Mouse (Mus musculus): ENCODE measurements around the gene Dhx58. TPM values are rescaled to one million over a fixed set of nuclear protein-coding genes. Genes with fewer than 3 reads are reported as not detected.
A peak's percentile ranks its signal among the peaks of the same experiment; 100 is the strongest.

The Dhx58 gene
- polyA plus RNA-seq, 1 experiment from 2014 or later: 3.4 TPM

DNA sequence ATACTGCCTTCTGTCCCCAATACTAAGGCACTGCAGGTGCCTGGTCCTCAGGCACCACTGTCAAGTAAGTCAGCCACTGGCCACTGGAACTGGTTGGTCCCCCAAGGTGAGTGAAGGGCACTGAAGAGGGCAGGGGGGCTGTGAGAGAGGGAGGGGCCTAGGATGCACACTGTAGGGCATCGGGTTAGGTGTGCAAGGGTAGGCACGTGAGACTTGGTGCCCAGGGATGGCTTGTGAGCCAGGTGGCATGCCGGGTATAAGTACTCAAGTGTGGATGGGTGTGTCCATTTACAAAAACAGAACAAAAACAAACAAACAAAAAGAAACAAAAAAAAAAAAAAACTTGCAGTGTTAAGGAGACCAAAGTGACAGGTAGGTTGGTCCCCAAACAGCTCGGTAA is 15.6 kb downstream of the Dhx58 start:
- no peaks in the 10 kb centered on the region for H3K27me3 ChIP-seq (ENCODE audit: control insufficient read depth, insufficient read depth, low read length)
- no peaks in the 10 kb centered on the region for H3K9me3 ChIP-seq (ENCODE audit: control insufficient read depth, low read depth, low read length)
- H3K4me1 ChIP-seq (ENCODE audit: control insufficient read depth, insufficient read depth, low read length): no peaks in the 10 kb centered on the region
- H3K27ac ChIP-seq (ENCODE audit: low read length): no peak overlapping the region
- 70% methylated on average over 4 of the region's 4 CpGs for WGBS
- H3K36me3 ChIP-seq (ENCODE audit: control insufficient read depth, insufficient read depth, low read length): no peaks in the 10 kb centered on the region
- H3K4me3 ChIP-seq (ENCODE audit: low read depth, low read length): no peak overlapping the region
- H3K4me2 ChIP-seq (replicated peaks; ENCODE audit: low read depth, low read length): no peak overlapping the region
- no peak for ATAC-seq (ENCODE audit: insufficient number of reproducible peaks, insufficient read depth, low FRiP score, low read depth)
- no peak overlapping the region for H3K9ac ChIP-seq (replicated peaks; ENCODE audit: low read depth, low read length)

DNA sequence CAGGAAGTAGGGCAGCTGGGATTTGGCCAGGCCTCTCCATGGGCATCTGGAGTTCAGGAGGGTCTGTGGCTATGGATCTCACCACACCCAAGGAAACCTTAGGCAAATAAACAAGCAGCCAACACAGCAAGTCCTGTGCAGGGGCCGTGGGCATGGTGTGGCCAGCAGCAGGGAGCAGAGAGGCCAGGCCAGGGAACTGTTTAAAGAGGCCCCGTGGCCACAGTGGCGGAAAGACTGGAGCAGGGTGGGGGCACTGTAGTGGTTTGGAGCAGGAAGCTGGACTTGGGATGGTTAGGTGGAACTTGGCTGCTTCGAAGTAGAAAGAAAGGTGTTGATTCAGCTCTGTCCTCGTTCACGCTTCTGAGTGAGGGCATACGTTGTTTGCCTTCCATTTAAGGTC is 16.8 kb downstream of the Dhx58 start:
- no peaks in the 10 kb centered on the region for H3K9me3 ChIP-seq (ENCODE audit: control insufficient read depth, low read depth, low read length)
- no peak overlapping the region for H3K4me2 ChIP-seq (replicated peaks; ENCODE audit: low read depth, low read length)
- ATAC-seq (ENCODE audit: insufficient number of reproducible peaks, insufficient read depth, low FRiP score, low read depth): no peak
- 68% methylated on average over 7 of the region's 7 CpGs for WGBS
- H3K4me3 ChIP-seq (ENCODE audit: low read depth, low read length): no peak overlapping the region
- H3K36me3 ChIP-seq (ENCODE audit: control insufficient read depth, insufficient read depth, low read length): no peaks in the 10 kb centered on the region
- no peaks in the 10 kb centered on the region for H3K27me3 ChIP-seq (ENCODE audit: control insufficient read depth, insufficient read depth, low read length)
- H3K27ac ChIP-seq (ENCODE audit: low read length): no peak overlapping the region
- no peaks in the 10 kb centered on the region for H3K4me1 ChIP-seq (ENCODE audit: control insufficient read depth, insufficient read depth, low read length)
- no peak overlapping the region for H3K9ac ChIP-seq (replicated peaks; ENCODE audit: low read depth, low read length)

DNA sequence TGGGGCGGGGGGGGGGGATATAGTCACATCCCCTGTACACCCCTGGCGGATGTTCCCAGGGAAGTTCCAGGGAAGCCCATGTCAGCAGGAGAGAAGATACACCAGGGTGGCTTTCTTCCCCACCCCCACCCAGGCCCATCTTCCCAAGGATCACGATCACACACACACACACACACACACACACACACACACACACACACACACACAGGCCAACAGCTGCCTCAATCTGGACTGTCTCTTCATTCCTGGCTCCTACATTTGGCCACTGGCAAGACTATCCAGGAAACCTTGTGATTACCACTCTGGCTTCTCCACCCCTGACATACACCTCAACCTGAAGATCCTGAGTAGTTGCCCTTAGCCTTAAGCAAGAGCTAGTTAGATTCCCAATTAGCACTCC is 18.7 kb downstream of the Dhx58 start:
- H3K27ac ChIP-seq (ENCODE audit: low read length): no peak overlapping the region
- H3K36me3 ChIP-seq (ENCODE audit: control insufficient read depth, insufficient read depth, low read length): no peaks in the 10 kb centered on the region
- H3K9me3 ChIP-seq (ENCODE audit: control insufficient read depth, low read depth, low read length): no peaks in the 10 kb centered on the region
- H3K27me3 ChIP-seq (ENCODE audit: control insufficient read depth, insufficient read depth, low read length): no peaks in the 10 kb centered on the region
- H3K4me3 ChIP-seq (ENCODE audit: low read depth, low read length): no peak overlapping the region
- no peaks in the 10 kb centered on the region for H3K4me1 ChIP-seq (ENCODE audit: control insufficient read depth, insufficient read depth, low read length)
- no peak overlapping the region for H3K9ac ChIP-seq (replicated peaks; ENCODE audit: low read depth, low read length)
- WGBS: 85% methylated on average over 3 of the region's 3 CpGs
- H3K4me2 ChIP-seq (replicated peaks; ENCODE audit: low read depth, low read length): no peak overlapping the region
- ATAC-seq (ENCODE audit: insufficient number of reproducible peaks, insufficient read depth, low FRiP score, low read depth): no peak

DNA sequence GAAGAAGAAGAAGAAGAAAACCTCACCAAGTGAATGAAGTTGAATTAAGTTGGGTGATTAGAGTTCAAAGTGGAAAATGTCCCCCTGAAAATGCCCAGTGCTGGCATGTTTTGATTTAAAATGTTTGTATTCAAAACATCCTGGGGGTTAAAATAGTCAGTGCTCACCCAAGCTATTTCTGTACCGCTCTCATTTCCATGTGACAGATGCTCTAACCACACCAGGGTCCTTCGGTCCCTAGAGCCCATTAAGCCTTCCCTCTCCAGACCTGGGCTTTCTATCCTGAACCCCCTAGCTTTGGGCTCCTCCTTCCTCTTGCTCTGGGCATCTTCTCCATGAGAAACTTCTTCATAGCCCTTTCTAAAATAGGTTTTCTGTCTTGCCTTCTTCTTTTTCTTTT is 20.0 kb downstream of the Dhx58 start:
- no peak for ATAC-seq (ENCODE audit: insufficient number of reproducible peaks, insufficient read depth, low FRiP score, low read depth)
- no peak overlapping the region for H3K4me2 ChIP-seq (replicated peaks; ENCODE audit: low read depth, low read length)
- H3K4me3 ChIP-seq (ENCODE audit: low read depth, low read length): no peak overlapping the region
- WGBS: 84% methylated on average over 2 of the region's 2 CpGs
- H3K9me3 ChIP-seq (ENCODE audit: control insufficient read depth, low read depth, low read length): no peaks in the 10 kb centered on the region
- H3K36me3 ChIP-seq (ENCODE audit: control insufficient read depth, insufficient read depth, low read length): no peaks in the 10 kb centered on the region
- H3K4me1 ChIP-seq (ENCODE audit: control insufficient read depth, insufficient read depth, low read length): no peaks in the 10 kb centered on the region
- H3K27me3 ChIP-seq (ENCODE audit: control insufficient read depth, insufficient read depth, low read length): no peaks in the 10 kb centered on the region
- no peak overlapping the region for H3K27ac ChIP-seq (ENCODE audit: low read length)
- no peak overlapping the region for H3K9ac ChIP-seq (replicated peaks; ENCODE audit: low read depth, low read length)

DNA sequence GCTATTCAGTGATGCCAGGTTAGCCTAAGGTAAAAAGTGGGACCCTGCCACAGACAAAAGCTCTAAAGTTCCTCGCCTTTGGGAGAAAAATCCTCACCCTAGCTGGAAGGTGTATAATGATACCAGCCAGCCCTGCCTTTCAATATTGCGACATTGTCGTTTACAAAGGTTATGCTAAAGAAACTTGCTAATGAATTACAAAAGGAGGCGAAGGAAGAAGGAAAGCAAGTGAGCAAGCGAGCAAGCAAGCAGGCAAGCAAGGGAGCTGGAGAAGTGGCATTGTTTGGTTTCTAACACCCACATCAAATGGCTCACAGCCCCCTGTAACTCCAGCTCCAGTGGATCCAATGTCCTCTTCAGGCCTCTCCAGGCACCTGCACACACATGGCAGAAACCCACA is 21.5 kb downstream of the Dhx58 start:
- H3K9me3 ChIP-seq (ENCODE audit: control insufficient read depth, low read depth, low read length): no peaks in the 10 kb centered on the region
- H3K4me1 ChIP-seq (ENCODE audit: control insufficient read depth, insufficient read depth, low read length): no peaks in the 10 kb centered on the region
- no peak for ATAC-seq (ENCODE audit: insufficient number of reproducible peaks, insufficient read depth, low FRiP score, low read depth)
- H3K9ac ChIP-seq (replicated peaks; ENCODE audit: low read depth, low read length): no peak overlapping the region
- H3K36me3 ChIP-seq (ENCODE audit: control insufficient read depth, insufficient read depth, low read length): no peaks in the 10 kb centered on the region
- no peak overlapping the region for H3K4me2 ChIP-seq (replicated peaks; ENCODE audit: low read depth, low read length)
- WGBS: 67% methylated on average over 5 of the region's 5 CpGs
- no peak overlapping the region for H3K4me3 ChIP-seq (ENCODE audit: low read depth, low read length)
- H3K27me3 ChIP-seq (ENCODE audit: control insufficient read depth, insufficient read depth, low read length): no peaks in the 10 kb centered on the region
- H3K27ac ChIP-seq (ENCODE audit: low read length): no peak overlapping the region

DNA sequence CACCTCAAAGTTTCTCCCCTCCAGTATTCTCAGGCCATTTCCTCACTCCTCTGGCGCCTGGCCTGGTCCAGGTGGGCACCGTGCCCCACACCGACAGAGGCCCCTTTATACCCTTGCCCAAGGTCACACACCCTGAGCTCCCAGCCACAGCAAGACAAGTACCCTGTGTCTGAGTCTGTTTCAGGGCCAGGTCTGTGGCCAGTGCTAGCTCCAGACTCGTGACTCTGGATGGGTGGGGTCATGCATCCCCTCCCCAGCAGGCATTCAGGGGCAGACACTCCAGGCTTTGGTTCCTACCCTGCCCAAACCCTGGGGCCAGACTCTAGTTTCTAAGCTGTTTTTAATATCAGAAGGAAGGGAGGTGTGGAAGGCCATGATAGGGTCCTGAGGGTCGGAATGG is 22.2 kb downstream of the Dhx58 start:
- Histone ChIP-seq H3K4me1 (ENCODE audit: control insufficient read depth, insufficient read depth, low read length) (no peaks in the 10 kb centered on the region), H3K27ac (ENCODE audit: low read length) (no peak overlapping the region), H3K27me3 (ENCODE audit: control insufficient read depth, insufficient read depth, low read length) (no peaks in the 10 kb centered on the region), H3K4me2 (replicated peaks; ENCODE audit: low read depth, low read length) (no peak overlapping the region), H3K9ac (replicated peaks; ENCODE audit: low read depth, low read length) (no peak overlapping the region), H3K36me3 (ENCODE audit: control insufficient read depth, insufficient read depth, low read length) (no peaks in the 10 kb centered on the region), H3K4me3 (ENCODE audit: low read depth, low read length) (no peak overlapping the region), H3K9me3 (ENCODE audit: control insufficient read depth, low read depth, low read length) (no peaks in the 10 kb centered on the region)
- 70% methylated on average over 5 of the region's 5 CpGs for WGBS
- no peak for ATAC-seq (ENCODE audit: insufficient number of reproducible peaks, insufficient read depth, low FRiP score, low read depth)

DNA sequence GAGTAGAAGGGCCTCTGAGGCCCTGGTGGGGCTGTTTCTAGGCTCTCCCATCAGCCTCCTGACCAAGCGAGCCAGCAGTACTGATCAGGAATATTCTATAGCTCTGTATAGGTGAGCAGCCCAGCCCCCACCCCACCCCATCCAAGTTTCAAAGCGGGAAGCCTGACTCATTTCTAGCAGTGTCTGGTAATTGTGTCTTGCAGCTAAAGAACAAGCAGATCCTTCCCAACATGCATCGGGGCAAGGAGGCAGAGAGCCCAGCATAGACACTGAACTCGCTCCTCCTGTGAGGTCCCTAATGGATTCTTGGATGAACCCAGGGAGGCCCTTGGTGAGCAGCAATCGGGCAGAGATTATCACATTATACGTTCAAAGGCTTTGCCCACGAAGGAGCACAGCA is 26.3 kb downstream of the Dhx58 start:
- no peak for ATAC-seq (ENCODE audit: insufficient number of reproducible peaks, insufficient read depth, low FRiP score, low read depth)
- WGBS: 39% methylated on average over 7 of the region's 7 CpGs
- Histone ChIP-seq H3K27ac (ENCODE audit: low read length) (no peak overlapping the region), H3K9ac (replicated peaks; ENCODE audit: low read depth, low read length) (no peak overlapping the region), H3K4me3 (ENCODE audit: low read depth, low read length) (no peak overlapping the region), H3K36me3 (ENCODE audit: control insufficient read depth, insufficient read depth, low read length) (no peaks in the 10 kb centered on the region), H3K4me1 (ENCODE audit: control insufficient read depth, insufficient read depth, low read length) (0 out of 2 replicates have a peak, but pooled peaks cover 3% of the 10 kb centered on the region), H3K4me2 (replicated peaks; ENCODE audit: low read depth, low read length) (no peak overlapping the region), H3K27me3 (ENCODE audit: control insufficient read depth, insufficient read depth, low read length) (no peaks in the 10 kb centered on the region), H3K9me3 (ENCODE audit: control insufficient read depth, low read depth, low read length) (no peaks in the 10 kb centered on the region)

DNA sequence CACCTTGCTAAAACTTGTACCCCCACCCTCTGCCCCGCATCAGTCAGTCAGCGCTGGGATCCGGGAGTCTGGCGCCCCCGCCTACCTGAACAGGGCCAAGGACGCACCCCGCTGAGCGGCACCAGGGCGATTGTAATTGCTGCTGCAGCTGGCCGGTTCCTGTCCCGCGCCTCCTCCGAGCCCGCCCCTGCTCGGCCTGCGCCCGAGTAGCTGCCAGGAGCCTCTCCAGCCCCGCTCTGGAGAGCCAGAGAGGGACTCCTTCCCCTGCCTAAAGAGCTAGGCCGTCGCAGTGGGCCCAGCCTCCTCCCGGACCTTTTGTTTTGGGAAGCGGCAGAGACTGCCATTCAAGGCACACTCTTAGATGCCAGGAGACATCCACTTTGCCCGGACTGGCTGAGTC is 30.9 kb downstream of the Dhx58 start:
- H3K9me3 ChIP-seq (ENCODE audit: control insufficient read depth, low read depth, low read length): no peaks in the 10 kb centered on the region
- 0 out of 2 replicates have a peak, but pooled peaks cover 3% of the 10 kb centered on the region for H3K4me1 ChIP-seq (ENCODE audit: control insufficient read depth, insufficient read depth, low read length)
- 0 out of 2 replicates have a peak, but pooled peaks cover 4% of the 10 kb centered on the region for H3K27me3 ChIP-seq (ENCODE audit: control insufficient read depth, insufficient read depth, low read length)
- H3K36me3 ChIP-seq (ENCODE audit: control insufficient read depth, insufficient read depth, low read length): no peaks in the 10 kb centered on the region
- no peak for ATAC-seq (ENCODE audit: insufficient number of reproducible peaks, insufficient read depth, low FRiP score, low read depth)
- H3K4me2 ChIP-seq (replicated peaks; ENCODE audit: low read depth, low read length): peak overlapping the region; percentile 22; the same call in 1 of the 2 replicates
- 7% methylated on average over 23 of the region's 23 CpGs for WGBS
- H3K4me3 ChIP-seq (ENCODE audit: low read depth, low read length): no peak overlapping the region
- peak overlapping the region; percentile 15; the same call in 1 of the 2 replicates for H3K9ac ChIP-seq (replicated peaks; ENCODE audit: low read depth, low read length)
- H3K27ac ChIP-seq (ENCODE audit: low read length): no peak overlapping the region

DNA sequence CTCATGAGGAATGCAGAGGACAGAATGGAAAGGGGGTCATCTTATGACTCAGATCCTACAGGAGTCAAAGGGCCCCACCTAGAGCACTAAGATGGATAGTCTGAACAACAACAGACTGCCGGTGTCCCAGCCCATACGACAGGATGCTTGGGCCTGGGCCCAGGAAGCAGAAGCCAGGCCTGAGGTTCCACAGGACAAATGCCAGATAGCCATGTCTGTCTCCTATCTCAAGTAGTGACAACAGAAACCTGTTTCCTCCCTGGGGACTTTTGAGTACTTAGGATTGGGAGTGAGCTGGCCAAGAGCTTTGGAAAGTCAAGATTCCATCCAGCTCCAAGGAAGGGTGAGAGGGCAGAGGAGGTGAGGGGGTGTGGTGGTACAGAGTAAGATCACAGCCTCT is 32.1 kb downstream of the Dhx58 start:
- Histone ChIP-seq H3K4me2 (replicated peaks; ENCODE audit: low read depth, low read length) (no peak overlapping the region), H3K9me3 (ENCODE audit: control insufficient read depth, low read depth, low read length) (no peaks in the 10 kb centered on the region), H3K4me3 (ENCODE audit: low read depth, low read length) (no peak overlapping the region), H3K36me3 (ENCODE audit: control insufficient read depth, insufficient read depth, low read length) (no peaks in the 10 kb centered on the region), H3K4me1 (ENCODE audit: control insufficient read depth, insufficient read depth, low read length) (0 out of 2 replicates have a peak, but pooled peaks cover 3% of the 10 kb centered on the region), H3K27me3 (ENCODE audit: control insufficient read depth, insufficient read depth, low read length) (0 out of 2 replicates have a peak, but pooled peaks cover 4% of the 10 kb centered on the region), H3K9ac (replicated peaks; ENCODE audit: low read depth, low read length) (no peak overlapping the region), H3K27ac (ENCODE audit: low read length) (no peak overlapping the region)
- 40% methylated on average over 2 of the region's 2 CpGs for WGBS
- no peak for ATAC-seq (ENCODE audit: insufficient number of reproducible peaks, insufficient read depth, low FRiP score, low read depth)
